Mouse (Mus musculus): ENCODE measurements around the gene Cfap58.

Gene Cfap58

GRCm38 (mm10) chr19:47937443-47938406 lies at the start of gene Cfap58:
TSS of gene Cfap58 (plus strand) at chr19:47937675.
- CTCF ChIA-PET, result no interaction called here

DNA sequence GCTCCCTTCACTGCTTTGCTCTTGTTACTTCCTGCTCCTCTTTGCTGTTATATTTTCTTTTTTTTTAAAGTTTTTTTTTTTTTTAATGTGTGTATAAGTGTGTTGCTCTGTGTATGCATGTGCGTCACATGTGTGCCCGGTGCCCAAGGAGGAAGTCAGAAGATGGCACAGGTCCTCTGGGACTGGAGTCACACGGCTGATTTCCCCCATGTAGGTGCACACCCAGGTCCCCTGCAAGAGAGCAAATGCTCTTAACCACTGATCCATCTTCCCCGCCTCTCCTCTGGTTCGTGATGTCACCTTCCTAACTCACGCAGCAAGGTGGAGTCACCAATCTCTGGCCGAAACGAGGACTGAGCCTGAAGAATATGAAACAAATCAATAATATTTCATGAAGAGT lies 49.4 kb upstream of the Cfap58 start:
- CTCF ChIA-PET, result interaction anchor here (1.3 kb wide), 1 partner anchor 21 kb away, joined by 6 read pairs; no protein-coding TSS in a partner anchor

GRCm38 (mm10) chr19:47890489-47891130 lies 46.9 kb upstream of the Cfap58 start:
- CTCF ChIA-PET, result interaction anchor here (0.6 to 0.7 kb wide), 3 partner anchors 20 to 427 kb away, joined by 3 read pairs; no protein-coding TSS in a partner anchor

GRCm38 (mm10) chr19:47891562-47892312 lies 45.7 kb upstream of the Cfap58 start:
- CTCF ChIA-PET, result interaction anchor here (0.6 to 0.9 kb wide), 2 partner anchors 20 to 428 kb away, joined by 3 read pairs; no protein-coding TSS in a partner anchor

DNA sequence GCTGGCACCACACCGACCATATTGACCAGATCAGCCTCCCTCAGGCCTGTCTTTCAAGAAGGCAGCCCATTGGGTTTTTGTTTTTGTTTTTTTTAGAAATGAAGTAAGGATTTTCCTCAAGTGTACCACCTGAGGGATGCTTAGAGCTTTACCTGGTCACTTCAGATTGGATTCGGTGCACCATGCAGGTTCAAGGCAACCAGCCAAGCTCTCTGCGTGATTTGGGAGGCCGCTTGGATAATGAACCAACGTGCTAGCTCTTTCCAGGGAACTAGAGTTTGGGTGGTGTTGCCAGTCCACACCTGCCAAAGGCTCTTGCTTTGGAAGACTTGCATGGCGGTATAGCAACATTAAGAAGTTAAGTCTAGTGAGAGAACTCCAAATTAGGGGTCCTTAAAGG lies 44.4 kb upstream of the Cfap58 start:
- CTCF ChIA-PET, result interaction anchor here (0.5 kb wide), 1 partner anchor 392 kb away, joined by 3 read pairs; no protein-coding TSS in a partner anchor

- CTCF ChIA-PET, result interaction anchor here (0.9 kb wide), 1 partner anchor 33 kb away, joined by 3 read pairs; no protein-coding TSS in a partner anchor
Observed at GRCm38 (mm10) chr19:47898472-47899079, 38.9 kb upstream of the Cfap58 start.

- CTCF ChIA-PET, result interaction anchor here (0.7 kb wide), 1 partner anchor 18 kb away, joined by 3 read pairs; no protein-coding TSS in a partner anchor
Observed at GRCm38 (mm10) chr19:47900012-47900411, 37.5 kb upstream of the Cfap58 start.

- CTCF ChIA-PET, result interaction anchor here (0.7 kb wide), 1 partner anchor 13 kb away, joined by 3 read pairs; no protein-coding TSS in a partner anchor
Observed at GRCm38 (mm10) chr19:47900558-47900957, 36.9 kb upstream of the Cfap58 start.

DNA sequence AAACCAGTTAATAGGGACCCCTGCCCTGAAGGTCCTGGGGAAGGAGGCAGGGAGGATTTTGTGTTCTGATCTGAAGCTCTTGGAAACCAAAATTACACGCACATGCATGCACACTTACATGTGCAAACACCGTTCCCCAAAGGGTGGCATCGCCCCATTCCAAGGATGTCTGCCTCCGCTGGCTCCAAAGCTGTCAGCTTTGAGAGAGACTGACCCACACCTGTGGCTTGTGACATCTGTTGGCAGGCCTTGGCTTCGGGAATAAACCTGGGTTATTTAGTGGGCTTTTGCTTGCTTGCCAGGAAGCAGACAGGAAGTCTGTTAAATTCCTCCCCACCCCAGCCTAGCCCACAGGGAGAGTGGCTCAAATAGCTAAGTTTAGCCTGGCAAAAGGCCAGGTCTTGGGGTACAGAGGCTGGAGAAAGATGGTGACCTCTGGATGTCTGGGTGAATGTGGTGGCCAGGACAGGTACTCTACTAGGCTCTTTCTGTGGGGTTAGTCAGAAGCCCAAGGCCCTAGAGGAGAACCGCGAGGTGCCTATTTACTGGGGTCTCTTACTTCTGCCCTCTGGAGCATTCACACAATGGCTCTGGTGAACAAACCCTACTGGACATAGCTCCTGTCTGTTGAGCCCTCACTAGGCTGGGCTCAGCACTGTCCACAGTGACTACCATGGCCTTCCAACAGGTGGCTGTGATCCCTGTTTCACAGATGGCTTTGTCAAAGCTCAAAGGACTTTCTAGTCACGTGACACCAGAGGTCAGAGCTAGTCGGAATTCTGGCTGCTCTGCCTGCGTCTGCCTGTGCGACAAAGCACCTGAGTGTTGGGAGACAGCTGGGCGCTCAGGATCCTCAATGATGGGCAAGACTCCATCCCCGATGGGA lies 34.9 kb upstream of the Cfap58 start:
- CTCF ChIA-PET, result interaction anchor here (0.9 kb wide), 1 partner anchor 23 kb away, joined by 6 read pairs; no protein-coding TSS in a partner anchor

- CTCF ChIA-PET, result interaction anchor here (0.5 to 0.7 kb wide), 2 partner anchors 19 to 90 kb away, joined by 14 to 21 read pairs; no protein-coding TSS in a partner anchor
Observed at GRCm38 (mm10) chr19:47903679-47904078, 33.8 kb upstream of the Cfap58 start.

DNA sequence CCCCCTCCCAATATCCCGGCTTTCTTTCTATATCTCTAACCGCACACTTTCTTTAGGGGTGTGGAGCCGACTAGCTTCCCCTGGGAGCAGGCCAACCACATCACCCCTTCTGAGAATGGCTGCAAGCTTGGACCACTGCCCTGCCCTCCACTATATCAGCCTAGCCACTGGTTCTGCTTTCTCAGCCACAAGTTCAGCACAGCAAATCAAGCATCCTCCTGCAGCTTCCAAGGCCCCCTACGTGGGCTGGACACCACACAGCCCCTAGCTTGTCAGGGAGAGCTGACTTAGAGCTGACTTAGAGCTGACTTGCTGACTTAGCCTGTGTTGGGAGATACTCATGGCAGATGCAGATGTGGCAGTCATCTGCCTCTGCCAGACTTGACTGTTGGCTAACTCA lies 32.4 kb upstream of the Cfap58 start:
- CTCF ChIA-PET, result interaction anchor here (0.5 to 1.6 kb wide), 5 partner anchors 13 to 729 kb away, joined by 3 to 9 read pairs (median 4); no protein-coding TSS in a partner anchor

DNA sequence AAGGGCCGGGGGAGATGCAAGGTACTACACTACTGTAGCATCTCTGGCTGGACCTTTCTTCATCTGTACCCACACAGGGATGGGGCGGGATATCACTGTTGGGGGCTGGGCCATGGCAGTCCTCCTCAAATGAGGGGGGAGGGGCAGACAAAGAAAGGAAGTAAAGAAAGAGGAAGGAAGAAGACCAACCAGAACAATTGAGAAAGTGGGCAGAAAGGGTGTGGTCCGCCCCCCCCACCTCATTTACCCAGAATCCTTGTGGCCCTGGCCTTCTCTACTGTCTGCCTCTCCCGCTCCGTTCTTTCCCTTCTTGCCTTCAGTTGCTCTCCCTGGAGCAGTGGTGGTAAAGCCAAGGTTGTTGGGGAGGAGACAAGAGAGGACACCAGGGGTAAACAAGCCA lies 31.9 kb upstream of the Cfap58 start:
- CTCF ChIA-PET, result interaction anchor here (0.7 to 1.6 kb wide), 4 partner anchors 12 to 730 kb away, joined by 3 to 9 read pairs (median 4); no protein-coding TSS in a partner anchor

DNA sequence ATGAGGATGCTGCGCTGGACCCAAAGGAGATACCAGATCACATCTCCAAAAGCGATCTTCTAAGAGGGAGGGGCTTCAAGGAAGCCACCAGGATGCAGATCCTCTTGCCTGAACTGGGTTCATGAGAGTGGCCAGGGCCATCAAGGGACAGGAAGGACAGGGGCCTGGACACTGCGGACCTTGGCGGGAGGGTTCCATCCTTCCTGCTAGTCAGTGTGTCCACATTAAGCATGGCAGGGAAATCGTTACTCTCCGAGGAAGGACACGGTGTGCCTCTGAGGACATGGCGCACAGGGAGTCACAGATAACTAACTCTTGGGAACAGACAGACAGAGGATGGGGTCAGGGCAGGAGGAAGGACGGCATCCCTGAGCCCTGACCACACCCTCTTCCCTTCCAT lies 29.9 kb upstream of the Cfap58 start:
- CTCF ChIA-PET, result no interaction called here

DNA sequence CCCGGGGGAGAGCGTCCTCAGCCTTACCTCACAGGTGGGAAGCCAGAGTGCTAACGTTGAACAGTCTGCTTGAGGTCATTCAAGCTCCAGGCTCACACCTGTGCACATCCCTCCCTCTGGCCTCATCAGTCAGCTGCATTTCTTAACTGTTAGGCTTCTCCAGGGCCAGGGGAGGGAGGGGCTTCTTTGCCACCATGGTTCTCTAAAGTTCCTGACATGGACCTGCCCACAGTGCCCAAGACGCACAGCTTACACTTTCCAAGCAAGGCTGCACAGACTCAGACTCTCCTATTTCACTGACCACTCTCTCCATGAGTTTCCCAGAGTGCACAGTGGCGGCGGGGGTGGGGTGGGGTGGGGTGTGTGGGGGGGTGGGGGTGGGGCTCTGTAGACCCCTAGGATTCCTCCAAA lies 28.5 kb upstream of the Cfap58 start:
- CTCF ChIA-PET, result interaction anchor here (0.6 kb wide), 2 partner anchors 20 to 21 kb away, joined by 3 to 6 read pairs; no protein-coding TSS in a partner anchor

- CTCF ChIA-PET, result interaction anchor here (0.6 kb wide), 1 partner anchor 21 kb away, joined by 6 read pairs; no protein-coding TSS in a partner anchor
Observed at GRCm38 (mm10) chr19:47909387-47910116, 27.9 kb upstream of the Cfap58 start.

DNA sequence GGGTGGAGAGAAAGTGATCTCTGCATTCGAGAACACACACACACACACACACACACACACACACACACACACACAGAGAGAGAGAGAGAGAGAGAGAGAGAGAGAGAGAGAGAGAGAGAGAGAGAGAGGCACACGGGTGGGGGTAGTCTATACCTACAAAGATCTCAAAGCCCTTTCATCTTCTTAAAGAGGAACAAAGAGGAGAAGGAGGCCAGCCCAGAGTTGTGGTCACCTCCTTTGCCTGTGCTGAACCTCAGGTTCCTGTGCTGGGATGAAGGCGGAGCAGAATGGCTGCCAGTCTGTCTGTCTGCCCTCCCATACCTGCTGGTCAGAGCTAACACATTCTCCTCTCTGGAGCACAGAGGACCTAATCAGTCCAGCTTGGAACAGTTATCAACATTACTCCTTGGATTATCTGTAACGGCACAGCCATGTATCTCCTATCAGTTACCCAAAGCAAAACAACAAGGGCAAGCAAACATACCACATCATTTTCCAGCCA lies 27.3 kb upstream of the Cfap58 start:
- CTCF ChIA-PET, result no interaction called here

- CTCF ChIA-PET, result interaction anchor here (0.6 kb wide), 2 partner anchors 21 to 90 kb away, joined by 3 to 14 read pairs; no protein-coding TSS in a partner anchor
Observed at GRCm38 (mm10) chr19:47910751-47911150, 26.7 kb upstream of the Cfap58 start.

- CTCF ChIA-PET, result no interaction called here
Observed at GRCm38 (mm10) chr19:47913344-47913743, 24.1 kb upstream of the Cfap58 start.
